Mouse (Mus musculus) E14TG2a.4 (cell line): Measurements from ENCODE around the gene Pcsk4.

ENCODE experiments used
- CTCF ChIP-seq: conservative IDR thresholded peaks from 2 replicates; pipeline ENCODE4 v1.5.1; 2014; ENCODE audit warnings: low read length
- NANOG ChIP-seq: IDR thresholded peaks from 2 replicates; pipeline ENCODE4 v1.6.1; 2014; ENCODE audit warnings: borderline replicate concordance, low read length, mixed read lengths

DNA sequence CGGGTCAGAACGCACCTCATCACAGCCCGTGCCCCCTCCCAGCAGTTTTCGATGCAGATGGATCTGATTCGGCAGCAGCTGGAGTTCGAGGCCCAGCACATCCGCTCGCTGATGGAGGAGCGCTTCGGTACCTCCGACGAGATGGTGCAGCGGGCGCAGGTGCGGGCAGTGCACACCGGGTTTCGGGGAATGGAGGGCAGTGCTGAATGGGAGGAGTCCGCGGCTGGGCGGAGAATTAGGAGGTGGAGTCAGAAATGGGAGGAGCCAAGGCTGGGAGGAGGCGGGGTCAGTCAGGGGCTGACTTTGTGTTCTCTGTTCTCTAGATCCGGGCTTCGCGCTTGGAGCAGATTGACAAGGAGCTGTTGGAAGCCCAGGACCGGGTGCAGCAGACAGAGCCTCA lies 24.4 kb downstream of the Pcsk4 start:
- TF ChIP-seq CTCF (no peak), NANOG (no peak)
